Mouse (Mus musculus) olfactory bulb, adult 2 months (tissue): ENCODE measurements around the gene Mt3.

Experiments used
- CTCF ChIP-seq: fragments of 200-500 bp; IDR thresholded peaks from 2 replicates; pipeline ENCODE4 v1.5.1; 2012; ENCODE audit warnings: low read depth, mild to moderate bottlenecking, low read length, moderate library complexity; ENCODE audit not compliant: insufficient read depth
- POLR2A ChIP-seq: fragments of 200-500 bp; IDR thresholded peaks from 2 replicates; pipeline ENCODE4 v1.6.1; 2012; ENCODE audit warnings: mild to moderate bottlenecking, low read depth, low read length, moderate library complexity; ENCODE audit not compliant: insufficient read depth

DNA sequence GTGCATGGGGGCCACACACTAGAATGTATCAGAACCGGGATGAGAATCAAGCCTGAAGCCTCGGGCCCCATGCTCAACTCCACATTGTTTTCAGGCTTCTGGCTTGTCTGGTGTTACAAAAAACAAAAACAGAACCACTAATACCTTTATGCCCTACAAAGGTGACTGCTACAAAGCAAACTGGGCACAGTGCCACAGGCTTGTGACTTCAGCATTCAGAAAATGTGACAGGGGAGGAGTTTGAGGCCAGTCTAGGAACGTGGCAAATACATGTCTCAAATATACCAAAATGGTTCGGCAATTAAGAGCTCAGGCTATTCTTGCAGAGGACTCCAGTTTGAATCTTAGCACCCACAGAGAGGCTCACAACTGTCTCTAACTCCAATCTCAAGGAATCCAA, 3.7 kb downstream of the Mt3 start:
- TF ChIP-seq CTCF (no peak), POLR2A (no peak)
